Mouse (Mus musculus): ENCODE measurements around the gene Gm28308. TPM values are rescaled to one million over a fixed set of nuclear protein-coding genes. Genes with fewer than 3 reads are reported as not detected.

Gene Gm28308
- polyA plus RNA-seq, 1 experiment from 2014 or later, result 0.92 TPM

GRCm38 (mm10) chr6:52211961-52212360 is 1.2 kb downstream of the Gm28308 start:
- Histone ChIP-seq H3K4me1 (peaks cover 70% of the 10 kb centered on the region), H3K9me3 (replicated peaks) (no peaks in the 10 kb centered on the region), H3K4me3 (replicated peaks) (peak overlapping the region; percentile 69), H3K4me2 (peak overlapping the region; percentile 92), H3K36me3 (no peaks in the 10 kb centered on the region), H3K9ac (peak overlapping the region; percentile 85), H3K27ac (peak overlapping the region; percentile 99), H3K27me3 (peaks cover 13% of the 10 kb centered on the region; the same call in 1 of the 2 replicates)
- ATAC-seq (replicated peaks; ENCODE audit: low FRiP score), result no peak
- under 1% methylated on average over 13 of the region's 13 CpGs for WGBS

DNA sequence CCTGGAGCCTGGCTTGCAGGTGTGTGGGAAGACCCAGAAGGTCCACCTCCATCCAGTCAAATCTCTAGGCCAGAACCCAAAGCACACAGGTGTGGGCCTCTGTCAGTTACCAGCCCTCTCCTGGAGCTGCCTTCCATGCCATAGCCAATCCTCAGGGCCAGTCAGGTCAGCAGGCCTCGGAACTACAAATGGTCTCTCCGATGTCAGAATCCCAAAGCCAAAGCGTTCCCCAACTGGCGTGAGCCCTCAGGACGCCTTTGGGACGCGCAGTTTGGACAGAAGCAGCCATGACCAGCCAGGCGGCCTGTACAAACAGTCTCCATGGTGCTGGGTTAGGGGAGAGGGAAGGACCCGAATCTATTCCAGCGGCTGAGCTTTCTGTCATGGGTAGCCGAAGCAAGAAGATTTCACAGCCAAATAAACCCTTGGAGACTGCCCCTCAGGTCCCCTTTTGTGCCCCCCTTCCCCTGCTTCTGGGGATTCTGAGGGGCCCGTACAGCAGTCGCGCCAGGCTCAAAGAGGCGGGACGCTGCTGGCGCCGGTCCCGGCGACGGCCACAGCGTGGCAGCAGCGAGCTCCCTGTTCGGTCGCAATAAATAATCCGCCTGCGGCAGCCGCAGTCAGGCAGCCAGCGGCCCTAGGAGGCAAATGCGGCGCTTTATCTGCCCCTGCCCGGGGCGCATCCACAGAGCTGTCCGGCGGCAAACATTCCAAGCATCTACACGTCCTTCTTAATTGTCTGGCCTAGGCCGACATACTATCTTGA is 1.8 kb downstream of the Gm28308 start:
- Histone ChIP-seq H3K27me3 (peaks cover 13% of the 10 kb centered on the region; the same call in 1 of the 2 replicates), H3K9me3 (replicated peaks) (no peaks in the 10 kb centered on the region), H3K4me2 (peak overlapping the region; percentile 92), H3K4me3 (replicated peaks) (peak overlapping the region; percentile 69), H3K9ac (peak overlapping the region; percentile 85), H3K4me1 (peaks cover 75% of the 10 kb centered on the region), H3K36me3 (0 out of 2 replicates have a peak, but pooled peaks cover 3% of the 10 kb centered on the region), H3K27ac (peak overlapping the region; percentile 99)
- peak; percentile 40 for ATAC-seq (replicated peaks; ENCODE audit: low FRiP score)
- WGBS, result under 1% methylated on average over 37 of the region's 37 CpGs

DNA sequence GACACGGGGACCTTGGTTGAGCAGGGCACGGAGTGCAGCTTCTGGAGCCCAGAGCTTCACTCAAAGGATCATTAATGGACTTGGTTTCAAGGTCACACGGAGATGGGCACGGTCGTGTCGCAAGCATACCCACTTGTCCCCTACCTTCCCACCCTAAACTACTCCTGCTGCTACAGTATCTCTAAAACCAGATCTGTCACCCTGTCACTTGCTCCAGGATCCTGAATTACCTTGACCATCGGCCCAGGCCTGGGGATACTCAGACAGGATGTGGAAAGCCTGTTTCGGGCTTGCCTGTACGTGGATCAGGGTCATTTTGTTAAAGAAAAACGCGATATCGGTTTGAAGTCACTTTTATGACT is 3.5 kb downstream of the Gm28308 start:
- H3K27me3 ChIP-seq, result peaks cover 4% of the 10 kb centered on the region; the same call in 1 of the 2 replicates

GRCm38 (mm10) chr6:52208868-52209684 is 4.1 kb downstream of the Gm28308 start:
- Histone ChIP-seq H3K27me3 (peaks cover 4% of the 10 kb centered on the region; the same call in 1 of the 2 replicates), H3K4me3 (replicated peaks) (peak overlapping the region; percentile 69), H3K9ac (peak overlapping the region; percentile 62), H3K9me3 (replicated peaks) (no peaks in the 10 kb centered on the region), H3K36me3 (peaks cover 21% of the 10 kb centered on the region), H3K27ac (peak overlapping the region; percentile 90), H3K4me2 (peak overlapping the region; percentile 92), H3K4me1 (peaks cover 75% of the 10 kb centered on the region)
- 4% methylated on average over 18 of the region's 18 CpGs for WGBS
- ATAC-seq (replicated peaks; ENCODE audit: low FRiP score), result peak; percentile 1; the same call in 1 of the 2 replicates

More for the DNA sequence above, 3.5 kb downstream of the Gm28308 start:
- Histone ChIP-seq H3K36me3 (peaks cover 20% of the 10 kb centered on the region), H3K9me3 (replicated peaks) (no peaks in the 10 kb centered on the region), H3K9ac (peak overlapping the region; percentile 62), H3K4me1 (peaks cover 75% of the 10 kb centered on the region), H3K4me2 (peak overlapping the region; percentile 92), H3K27ac (peak overlapping the region; percentile 90), H3K4me3 (replicated peaks) (peak overlapping the region; percentile 69)
- no peak for ATAC-seq (replicated peaks; ENCODE audit: low FRiP score)
- 5% methylated on average over 12 of the region's 12 CpGs for whole genome bisulfite sequencing

DNA sequence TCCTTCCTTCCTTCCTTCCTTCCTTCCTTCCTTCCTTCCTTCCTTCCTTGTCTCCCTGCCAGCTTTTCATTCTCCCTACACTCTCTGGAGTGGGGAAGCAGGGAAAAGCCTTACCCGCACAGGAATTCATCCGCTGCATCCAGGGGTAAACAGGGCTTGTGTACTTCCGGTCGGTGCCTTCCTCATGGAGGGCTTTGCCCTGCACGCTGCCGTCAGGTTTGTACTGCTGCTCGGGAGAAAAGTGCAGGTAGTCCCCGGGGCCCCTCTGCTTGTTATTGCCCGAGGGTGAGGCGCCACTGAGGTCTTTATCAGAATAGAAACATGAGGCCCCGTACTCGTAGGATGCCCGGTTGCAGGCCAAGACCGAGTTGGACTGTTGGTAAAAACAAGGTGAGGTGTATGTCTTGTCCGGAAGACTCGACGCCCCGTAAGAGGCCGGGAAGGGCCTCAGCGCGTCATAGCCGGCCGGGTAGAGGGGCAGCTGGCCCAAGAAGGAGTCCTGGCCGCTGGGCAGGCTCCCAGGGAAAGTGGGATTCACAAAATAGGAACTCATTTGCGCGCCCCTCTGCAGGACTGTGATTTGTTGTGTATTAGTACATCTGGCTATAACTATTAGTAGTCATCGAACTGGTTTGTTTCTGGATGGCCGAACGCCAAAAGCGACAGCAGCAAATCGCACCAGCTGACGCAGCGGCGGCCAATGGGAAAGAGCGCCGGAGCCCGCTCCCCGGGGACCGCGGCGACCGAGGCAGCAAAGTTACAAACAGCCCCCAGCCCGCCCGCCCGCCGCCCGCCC is 4.9 kb downstream of the Gm28308 start, which contains the start of gene Hoxa6:
TSS of gene Hoxa6 (minus strand) at position 651 of the 796 bp plus-strand sequence.
- Histone ChIP-seq H3K4me2 (peak within 1 kb of the TSS; percentile 92), H3K27ac (peak within 1 kb of the TSS; percentile 90), H3K4me3 (replicated peaks) (peak within 1 kb of the TSS; percentile 69), H3K4me1 (peaks cover 78% of the 10 kb centered on the region), H3K9me3 (replicated peaks) (no peaks in the 10 kb centered on the region), H3K36me3 (peaks cover 21% of the 10 kb centered on the region), H3K27me3 (peaks cover 4% of the 10 kb centered on the region; the same call in 1 of the 2 replicates), H3K9ac (peak within 1 kb of the TSS; percentile 62)
- WGBS, result 2% methylated on average over 47 of the region's 47 CpGs
- peak; percentile 3; the same call in 1 of the 2 replicates for ATAC-seq (replicated peaks; ENCODE audit: low FRiP score)

DNA sequence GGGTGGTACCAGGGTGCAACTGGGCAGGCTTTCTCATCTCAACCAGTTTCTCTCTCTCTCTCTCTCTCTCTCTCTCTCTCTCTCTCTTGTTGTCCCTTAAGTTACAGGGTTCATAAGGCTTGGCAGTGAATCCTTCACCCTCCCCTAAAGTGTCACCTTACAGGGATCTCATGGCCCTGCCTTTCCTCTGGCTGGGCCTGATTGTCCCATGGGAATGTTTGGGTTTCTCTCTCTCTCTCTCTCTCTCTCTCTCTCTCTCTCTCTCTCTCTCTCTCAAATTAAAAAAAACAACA is 5.5 kb downstream of the Gm28308 start:
- Histone ChIP-seq H3K4me3 (replicated peaks) (peak overlapping the region; percentile 69), H3K27me3 (peaks cover 4% of the 10 kb centered on the region; the same call in 1 of the 2 replicates), H3K4me1 (peaks cover 84% of the 10 kb centered on the region), H3K27ac (peak overlapping the region; percentile 82), H3K9me3 (replicated peaks) (no peaks in the 10 kb centered on the region), H3K4me2 (peak overlapping the region; percentile 92), H3K36me3 (peaks cover 21% of the 10 kb centered on the region), H3K9ac (peak overlapping the region; percentile 35; the same call in 1 of the 2 replicates)
- no peak for ATAC-seq (replicated peaks; ENCODE audit: low FRiP score)

GRCm38 (mm10) chr6:52206882-52207683 is 6.1 kb downstream of the Gm28308 start:
- peak overlapping the region; percentile 35 for H3K9ac ChIP-seq
- ATAC-seq (replicated peaks; ENCODE audit: low FRiP score), result no peak
- H3K4me3 ChIP-seq (replicated peaks), result peak overlapping the region; percentile 69
- peaks cover 89% of the 10 kb centered on the region for H3K4me1 ChIP-seq
- H3K9me3 ChIP-seq (replicated peaks), result no peaks in the 10 kb centered on the region
- H3K36me3 ChIP-seq, result peaks cover 24% of the 10 kb centered on the region
- WGBS, result 26% methylated on average over 4 of the region's 4 CpGs
- peak overlapping the region; percentile 92 for H3K4me2 ChIP-seq
- H3K27me3 ChIP-seq, result peaks cover 4% of the 10 kb centered on the region; the same call in 1 of the 2 replicates
- peak overlapping the region; percentile 82 for H3K27ac ChIP-seq

DNA sequence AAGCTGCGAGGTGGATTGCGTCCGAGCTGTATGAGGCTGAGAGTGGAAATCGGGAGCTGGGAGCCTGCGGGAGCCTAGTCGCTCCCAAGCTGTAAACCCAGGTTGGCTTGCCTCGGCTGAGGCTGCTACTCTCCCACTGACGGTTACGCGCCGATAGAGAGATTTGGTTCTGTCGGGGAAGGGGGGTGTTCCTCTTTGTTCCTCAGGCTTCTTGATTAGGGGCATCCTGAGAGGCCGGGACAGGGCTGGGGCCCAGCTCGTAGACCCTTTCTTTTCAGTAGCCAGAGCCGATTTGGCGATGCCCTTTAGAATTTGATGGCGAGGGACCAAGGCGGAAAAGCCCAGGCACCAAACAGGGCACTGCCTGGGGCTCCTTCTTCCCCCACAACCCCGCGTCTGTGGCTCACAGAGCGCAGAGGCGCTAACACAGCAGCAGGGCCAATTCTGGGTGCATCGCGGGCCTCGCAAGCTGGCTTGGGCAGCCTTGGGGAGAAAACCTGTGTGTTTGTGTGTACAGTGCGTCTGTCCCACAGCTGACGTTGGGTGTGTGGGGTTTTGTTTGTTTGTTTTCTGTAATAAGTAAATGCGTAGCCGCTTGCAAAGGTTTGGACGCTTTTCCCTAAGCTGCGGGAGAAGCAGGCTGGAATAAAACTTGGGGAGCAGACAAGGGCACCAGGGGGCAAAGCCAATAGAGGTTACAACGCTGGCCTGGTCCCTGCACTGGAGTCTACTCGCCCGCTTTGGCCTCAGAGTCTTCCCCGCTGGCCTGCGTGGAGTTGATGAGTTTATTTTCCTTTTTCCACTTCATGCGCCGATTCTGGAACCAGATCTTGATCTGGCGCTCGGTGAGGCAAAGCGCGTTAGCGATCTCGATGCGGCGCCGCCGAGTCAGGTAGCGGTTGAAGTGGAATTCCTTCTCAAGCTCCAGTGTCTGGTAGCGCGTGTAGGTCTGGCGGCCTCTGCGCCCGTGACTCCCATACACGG is 7.2 kb downstream of the Gm28308 start:
- H3K4me1 ChIP-seq, result peaks cover 93% of the 10 kb centered on the region
- H3K4me2 ChIP-seq, result peak overlapping the region; percentile 92
- no peak for ATAC-seq (replicated peaks; ENCODE audit: low FRiP score)
- peaks cover 24% of the 10 kb centered on the region for H3K36me3 ChIP-seq
- peak overlapping the region; percentile 82 for H3K27ac ChIP-seq
- H3K4me3 ChIP-seq (replicated peaks), result peak overlapping the region; percentile 69
- peaks cover 4% of the 10 kb centered on the region; the same call in 1 of the 2 replicates for H3K27me3 ChIP-seq
- WGBS, result 13% methylated on average over 55 of the region's 55 CpGs
- H3K9ac ChIP-seq, result peak overlapping the region; percentile 19
- no peaks in the 10 kb centered on the region for H3K9me3 ChIP-seq (replicated peaks)

DNA sequence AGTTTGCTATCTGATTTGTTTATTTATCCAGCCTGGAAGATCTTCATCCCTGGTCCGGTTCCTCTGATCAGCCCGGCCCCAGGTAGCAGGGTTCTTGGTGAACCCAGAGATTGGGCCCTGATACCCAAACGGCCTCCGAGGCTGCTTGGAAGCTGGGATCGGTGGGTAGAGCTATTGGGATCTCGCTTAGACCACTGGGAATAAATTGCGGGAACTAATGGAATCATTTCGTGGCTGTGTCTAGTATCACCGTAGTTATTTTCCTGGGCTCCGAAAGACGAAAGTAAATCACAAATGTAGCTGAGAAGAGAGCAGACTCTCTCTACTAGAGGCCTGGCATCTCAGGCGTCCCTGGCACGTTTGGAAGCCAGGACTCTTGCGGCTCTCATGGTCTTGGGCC is 7.9 kb downstream of the Gm28308 start:
- Histone ChIP-seq H3K4me3 (replicated peaks) (peak overlapping the region; percentile 69), H3K27ac (peak overlapping the region; percentile 82), H3K27me3 (peaks cover 4% of the 10 kb centered on the region; the same call in 1 of the 2 replicates), H3K9me3 (replicated peaks) (no peaks in the 10 kb centered on the region), H3K36me3 (peaks cover 24% of the 10 kb centered on the region), H3K4me2 (peak overlapping the region; percentile 92), H3K4me1 (peaks cover 97% of the 10 kb centered on the region), H3K9ac (peak overlapping the region; percentile 19)
- ATAC-seq (replicated peaks; ENCODE audit: low FRiP score), result no peak
- 14% methylated on average over 14 of the region's 14 CpGs for WGBS

All from kidney, embryonic 15.5 days (tissue).